Mouse (Mus musculus) MEL (cell line): ENCODE data around the gene Asic3.

Source experiments
- BHLHE40 ChIP-seq: IDR thresholded peaks from 2 replicates; pipeline ENCODE4 v1.6.1; 2012; ENCODE audit warnings: low read depth, mild to moderate bottlenecking, inconsistent platforms, low read length, improper control_type of control experiment, borderline replicate concordance
- GATA1 ChIP-seq: IDR thresholded peaks from 2 replicates; pipeline ENCODE4 v1.6.1; 2011; ENCODE audit warnings: low read depth, low read length, improper control_type of control experiment
- MYC ChIP-seq: IDR thresholded peaks from 2 replicates; pipeline ENCODE4 v1.6.1; 2011; ENCODE audit warnings: low read depth, mild to moderate bottlenecking, low read length, improper control_type of control experiment, moderate library complexity
- POLR2AphosphoS2 ChIP-seq: IDR thresholded peaks from 2 replicates; pipeline ENCODE4 v1.6.1; 2011; ENCODE audit warnings: low read length, improper control_type of control experiment
- TAL1 ChIP-seq: IDR thresholded peaks from 2 replicates; pipeline ENCODE4 v1.6.1; 2012; ENCODE audit warnings: mild to moderate bottlenecking, inconsistent platforms, low read length, moderate library complexity, mixed read lengths
- UBTF ChIP-seq: IDR thresholded peaks from 2 replicates; pipeline ENCODE4 v1.6.1; 2012; ENCODE audit warnings: low read depth, mild to moderate bottlenecking, inconsistent platforms, low read length, improper control_type of control experiment, moderate library complexity, borderline replicate concordance; ENCODE audit not compliant: insufficient read depth
- ZKSCAN1 ChIP-seq: IDR thresholded peaks from 2 replicates; pipeline ENCODE4 v1.6.1; 2012; ENCODE audit warnings: low read depth, mild to moderate bottlenecking, inconsistent platforms, low read length, improper control_type of control experiment, moderate library complexity
- ZNF384 ChIP-seq: IDR thresholded peaks from 2 replicates; pipeline ENCODE4 v1.6.1; 2012; ENCODE audit warnings: low read depth, mild to moderate bottlenecking, inconsistent platforms, low read length, improper control_type of control experiment

GRCm38 (mm10) chr5:24453985-24454303 lies 40.8 kb downstream of the Asic3 start:
- TF ChIP-seq GATA1 (no peak), TAL1 (no peak), UBTF (no peak), BHLHE40 (no peak), POLR2AphosphoS2 (no peak), ZNF384 (no peak), ZKSCAN1 (no peak), MYC (no peak)
